Mouse (Mus musculus): ENCODE results near the gene Senp2. TPM values are rescaled to one million over a fixed set of nuclear protein-coding genes. Genes with fewer than 3 reads are reported as not detected.

Senp2 gene
- polyA plus RNA-seq, 1 experiment from 2014 or later: 58.4 TPM

DNA sequence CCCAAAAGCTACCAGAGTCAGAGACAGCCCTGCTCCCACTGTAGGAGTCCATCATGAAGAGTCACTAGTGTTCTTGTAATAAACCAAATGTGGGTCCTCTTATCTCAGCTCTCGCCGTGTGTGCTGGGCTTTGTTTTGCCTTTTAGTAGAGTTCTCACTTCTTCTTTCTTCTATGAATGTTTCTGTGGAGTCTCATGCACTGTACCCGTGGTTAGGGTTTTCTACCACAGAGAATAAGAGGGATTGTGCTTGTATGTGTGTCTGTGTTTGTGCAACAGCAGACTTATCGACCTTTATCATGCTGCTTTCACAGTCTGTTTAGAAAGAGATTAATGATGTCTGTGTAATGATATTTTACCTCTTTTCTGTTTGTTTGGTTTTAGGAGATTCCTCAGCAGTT lies 34.5 kb downstream of the Senp2 start:
- no peak overlapping the region for H3K4me3 ChIP-seq (replicated peaks; ENCODE audit: low read depth, low read length)
- ATAC-seq (ENCODE audit: low FRiP score, low TSS enrichment): no peak
- H3K27ac ChIP-seq (replicated peaks; ENCODE audit: low read depth, low read length): no peak overlapping the region
- no peaks in the 10 kb centered on the region for H3K9me3 ChIP-seq (ENCODE audit: control insufficient read depth, low read length)
- H3K4me1 ChIP-seq (ENCODE audit: control insufficient read depth, insufficient read depth, low read length): no peaks in the 10 kb centered on the region
- 93% methylated on average over 4 of the region's 4 CpGs for WGBS
- peaks cover 53% of the 10 kb centered on the region for H3K36me3 ChIP-seq (ENCODE audit: control insufficient read depth, insufficient read depth, low read length)
- no peak for DNase-seq
- H3K27me3 ChIP-seq (ENCODE audit: control insufficient read depth, insufficient read depth, low read length): no peaks in the 10 kb centered on the region
- H3K4me2 ChIP-seq (ENCODE audit: low read length): no peak overlapping the region
- H3K9ac ChIP-seq (replicated peaks; ENCODE audit: low read length): no peak overlapping the region

GRCm38 (mm10) chr16:22045930-22046329 lies 36.6 kb downstream of the Senp2 start:
- Histone ChIP-seq H3K4me2 (ENCODE audit: low read length) (no peak overlapping the region), H3K36me3 (ENCODE audit: control insufficient read depth, insufficient read depth, low read length) (peaks cover 41% of the 10 kb centered on the region), H3K9ac (replicated peaks; ENCODE audit: low read length) (no peak overlapping the region), H3K4me3 (replicated peaks; ENCODE audit: low read depth, low read length) (no peak overlapping the region), H3K4me1 (ENCODE audit: control insufficient read depth, insufficient read depth, low read length) (no peaks in the 10 kb centered on the region), H3K27me3 (ENCODE audit: control insufficient read depth, insufficient read depth, low read length) (no peaks in the 10 kb centered on the region), H3K9me3 (ENCODE audit: control insufficient read depth, low read length) (no peaks in the 10 kb centered on the region), H3K27ac (replicated peaks; ENCODE audit: low read depth, low read length) (no peak overlapping the region)
- 94% methylated on average over 3 of the region's 3 CpGs for WGBS
- no peak for DNase-seq
- ATAC-seq (ENCODE audit: low FRiP score, low TSS enrichment): no peak

DNA sequence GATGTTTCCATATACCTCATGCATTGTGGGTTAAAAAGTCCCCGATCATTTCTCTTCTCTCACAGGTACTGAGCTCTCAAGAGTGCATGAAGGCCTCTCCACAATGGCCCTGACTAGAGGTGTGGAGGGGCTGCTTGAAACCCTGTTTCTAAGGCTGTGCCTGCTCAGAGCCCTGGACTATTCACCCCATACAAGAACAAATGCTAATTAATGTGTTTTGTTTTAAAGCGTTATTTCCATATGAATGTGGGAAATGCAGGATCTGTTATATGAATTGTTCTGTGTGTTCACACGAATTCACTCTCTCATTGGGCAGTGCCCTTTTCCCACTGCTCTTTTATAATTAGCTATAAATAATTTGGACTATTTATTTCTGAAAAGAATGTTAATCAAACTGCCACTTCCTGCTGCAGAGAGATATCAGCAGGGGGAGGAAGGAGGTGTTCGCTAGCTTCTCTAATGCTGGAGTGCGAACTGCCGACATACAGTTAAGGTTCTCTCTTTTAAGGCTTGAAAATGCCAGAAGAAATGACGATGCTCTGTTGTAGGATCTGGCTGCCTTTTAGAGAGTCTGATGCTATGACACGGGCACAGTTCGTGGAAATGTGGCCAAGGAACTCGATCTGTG lies 37.6 kb downstream of the Senp2 start:
- no peak for ATAC-seq (ENCODE audit: low FRiP score, low TSS enrichment)

GRCm38 (mm10) chr16:22053411-22053810 lies 44.1 kb downstream of the Senp2 start:
- H3K9ac ChIP-seq (replicated peaks; ENCODE audit: low read length): no peak overlapping the region
- no peaks in the 10 kb centered on the region for H3K4me1 ChIP-seq (ENCODE audit: control insufficient read depth, insufficient read depth, low read length)
- ATAC-seq (ENCODE audit: low FRiP score, low TSS enrichment) (no peak), DNase-seq (no peak)
- no peaks in the 10 kb centered on the region for H3K9me3 ChIP-seq (ENCODE audit: control insufficient read depth, low read length)
- H3K4me3 ChIP-seq (replicated peaks; ENCODE audit: low read depth, low read length): no peak overlapping the region
- H3K4me2 ChIP-seq (ENCODE audit: low read length): no peak overlapping the region
- H3K36me3 ChIP-seq (ENCODE audit: control insufficient read depth, insufficient read depth, low read length): no peaks in the 10 kb centered on the region
- no peaks in the 10 kb centered on the region for H3K27me3 ChIP-seq (ENCODE audit: control insufficient read depth, insufficient read depth, low read length)
- no peak overlapping the region for H3K27ac ChIP-seq (replicated peaks; ENCODE audit: low read depth, low read length)
- WGBS: 96% methylated on average over 21 of the region's 21 CpGs

More for the DNA sequence above, 37.6 kb downstream of the Senp2 start:
- no peak overlapping the region for H3K27ac ChIP-seq (replicated peaks; ENCODE audit: low read depth, low read length)
- no peak overlapping the region for H3K4me2 ChIP-seq (ENCODE audit: low read length)
- H3K4me3 ChIP-seq (replicated peaks; ENCODE audit: low read depth, low read length): no peak overlapping the region
- peaks cover 34% of the 10 kb centered on the region for H3K36me3 ChIP-seq (ENCODE audit: control insufficient read depth, insufficient read depth, low read length)
- DNase-seq: no peak
- no peaks in the 10 kb centered on the region for H3K27me3 ChIP-seq (ENCODE audit: control insufficient read depth, insufficient read depth, low read length)
- H3K9ac ChIP-seq (replicated peaks; ENCODE audit: low read length): no peak overlapping the region
- no peaks in the 10 kb centered on the region for H3K9me3 ChIP-seq (ENCODE audit: control insufficient read depth, low read length)
- WGBS: 86% methylated on average over 10 of the region's 10 CpGs
- no peaks in the 10 kb centered on the region for H3K4me1 ChIP-seq (ENCODE audit: control insufficient read depth, insufficient read depth, low read length)

DNA sequence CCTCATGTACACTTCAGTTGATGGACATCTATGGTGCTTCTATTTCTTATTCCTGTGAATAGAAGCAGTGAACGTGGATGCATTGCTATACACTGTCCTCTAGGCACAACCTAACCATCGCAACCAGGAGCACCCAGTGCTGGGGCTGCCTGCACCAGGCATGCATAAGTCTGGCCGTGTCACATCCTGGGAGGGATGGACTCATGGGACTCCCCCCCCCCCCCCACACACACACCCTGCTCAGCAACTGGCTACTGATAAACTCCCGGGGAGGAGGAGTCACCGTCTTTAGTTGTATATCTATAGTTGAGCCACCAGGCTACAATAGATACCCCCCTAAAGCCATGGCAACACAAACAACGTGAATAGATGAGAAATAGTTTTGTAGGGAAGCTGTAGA lies 48.2 kb downstream of the Senp2 start:
- no peaks in the 10 kb centered on the region for H3K27me3 ChIP-seq (ENCODE audit: control insufficient read depth, insufficient read depth, low read length)
- WGBS: 83% methylated on average over 6 of the region's 6 CpGs
- ATAC-seq (ENCODE audit: low FRiP score, low TSS enrichment): no peak
- H3K27ac ChIP-seq (replicated peaks; ENCODE audit: low read depth, low read length): no peak overlapping the region
- H3K9ac ChIP-seq (replicated peaks; ENCODE audit: low read length): no peak overlapping the region
- H3K4me1 ChIP-seq (ENCODE audit: control insufficient read depth, insufficient read depth, low read length): no peaks in the 10 kb centered on the region
- H3K4me2 ChIP-seq (ENCODE audit: low read length): no peak overlapping the region
- H3K9me3 ChIP-seq (ENCODE audit: control insufficient read depth, low read length): no peaks in the 10 kb centered on the region
- no peak overlapping the region for H3K4me3 ChIP-seq (replicated peaks; ENCODE audit: low read depth, low read length)
- DNase-seq: no peak
- H3K36me3 ChIP-seq (ENCODE audit: control insufficient read depth, insufficient read depth, low read length): peaks cover 28% of the 10 kb centered on the region

GRCm38 (mm10) chr16:22058871-22059270 lies 49.6 kb downstream of the Senp2 start:
- WGBS: 94% methylated on average over 7 of the region's 7 CpGs
- H3K9ac ChIP-seq (replicated peaks; ENCODE audit: low read length): no peak overlapping the region
- no peak for DNase-seq
- H3K4me3 ChIP-seq (replicated peaks; ENCODE audit: low read depth, low read length): no peak overlapping the region
- H3K36me3 ChIP-seq (ENCODE audit: control insufficient read depth, insufficient read depth, low read length): peaks cover 41% of the 10 kb centered on the region
- no peak overlapping the region for H3K4me2 ChIP-seq (ENCODE audit: low read length)
- ATAC-seq (ENCODE audit: low FRiP score, low TSS enrichment): no peak
- H3K27ac ChIP-seq (replicated peaks; ENCODE audit: low read depth, low read length): no peak overlapping the region
- no peaks in the 10 kb centered on the region for H3K9me3 ChIP-seq (ENCODE audit: control insufficient read depth, low read length)
- no peaks in the 10 kb centered on the region for H3K4me1 ChIP-seq (ENCODE audit: control insufficient read depth, insufficient read depth, low read length)
- H3K27me3 ChIP-seq (ENCODE audit: control insufficient read depth, insufficient read depth, low read length): no peaks in the 10 kb centered on the region

GRCm38 (mm10) chr16:22060416-22060815 lies 51.1 kb downstream of the Senp2 start:
- Histone ChIP-seq H3K27ac (replicated peaks; ENCODE audit: low read depth, low read length) (no peak overlapping the region), H3K4me2 (ENCODE audit: low read length) (no peak overlapping the region), H3K4me3 (replicated peaks; ENCODE audit: low read depth, low read length) (no peak overlapping the region), H3K4me1 (ENCODE audit: control insufficient read depth, insufficient read depth, low read length) (no peaks in the 10 kb centered on the region), H3K9me3 (ENCODE audit: control insufficient read depth, low read length) (no peaks in the 10 kb centered on the region), H3K27me3 (ENCODE audit: control insufficient read depth, insufficient read depth, low read length) (no peaks in the 10 kb centered on the region), H3K9ac (replicated peaks; ENCODE audit: low read length) (no peak overlapping the region), H3K36me3 (ENCODE audit: control insufficient read depth, insufficient read depth, low read length) (peaks cover 55% of the 10 kb centered on the region)
- no peak for ATAC-seq (ENCODE audit: low FRiP score, low TSS enrichment)
- no peak for DNase-seq
- WGBS: 94% methylated on average over 10 of the region's 10 CpGs

- DNase-seq (no peak), ATAC-seq (ENCODE audit: low FRiP score, low TSS enrichment) (no peak)
- H3K36me3 ChIP-seq (ENCODE audit: control insufficient read depth, insufficient read depth, low read length): peaks cover 64% of the 10 kb centered on the region
Measured at GRCm38 (mm10) chr16:22061555-22062160, 52.4 kb downstream of the Senp2 start.

GRCm38 (mm10) chr16:22062284-22062683 lies 53.0 kb downstream of the Senp2 start:
- H3K4me1 ChIP-seq (ENCODE audit: control insufficient read depth, insufficient read depth, low read length): no peaks in the 10 kb centered on the region
- no peaks in the 10 kb centered on the region for H3K9me3 ChIP-seq (ENCODE audit: control insufficient read depth, low read length)
- H3K36me3 ChIP-seq (ENCODE audit: control insufficient read depth, insufficient read depth, low read length): peaks cover 70% of the 10 kb centered on the region
- no peak overlapping the region for H3K4me3 ChIP-seq (replicated peaks; ENCODE audit: low read depth, low read length)
- DNase-seq (no peak), ATAC-seq (ENCODE audit: low FRiP score, low TSS enrichment) (no peak)
- 86% methylated on average over 4 of the region's 4 CpGs for WGBS
- H3K27ac ChIP-seq (replicated peaks; ENCODE audit: low read depth, low read length): no peak overlapping the region
- H3K9ac ChIP-seq (replicated peaks; ENCODE audit: low read length): no peak overlapping the region
- no peaks in the 10 kb centered on the region for H3K27me3 ChIP-seq (ENCODE audit: control insufficient read depth, insufficient read depth, low read length)
- H3K4me2 ChIP-seq (ENCODE audit: low read length): no peak overlapping the region

More at GRCm38 (mm10) chr16:22061555-22062160, 52.4 kb downstream of the Senp2 start:
- Histone ChIP-seq H3K27me3 (ENCODE audit: control insufficient read depth, insufficient read depth, low read length) (no peaks in the 10 kb centered on the region), H3K9ac (replicated peaks; ENCODE audit: low read length) (no peak overlapping the region), H3K27ac (replicated peaks; ENCODE audit: low read depth, low read length) (no peak overlapping the region), H3K4me1 (ENCODE audit: control insufficient read depth, insufficient read depth, low read length) (no peaks in the 10 kb centered on the region), H3K9me3 (ENCODE audit: control insufficient read depth, low read length) (no peaks in the 10 kb centered on the region), H3K4me2 (ENCODE audit: low read length) (no peak overlapping the region), H3K4me3 (replicated peaks; ENCODE audit: low read depth, low read length) (no peak overlapping the region)
- 88% methylated on average over 14 of the region's 14 CpGs for WGBS
